Mouse (Mus musculus) embryonic fibroblast, embryonic 13.5 days (primary cell): ENCODE results near the gene Olfr117. TPM values are rescaled to one million over a fixed set of nuclear protein-coding genes. Genes with fewer than 3 reads are reported as not detected.
"Not testable (repeated sequence)": the region's sequence is repeated elsewhere in the genome, so short reads cannot be mapped to it uniquely, and the experiment has no call there.

Source experiments
- H3K27ac ChIP-seq: 2 replicates; pipeline ENCODE4 v1.5.1; 2012; ENCODE audit warnings: low read length, control low read depth, inconsistent platforms; ENCODE audit not compliant: insufficient read depth
- H3K4me1 ChIP-seq: 2 replicates; pipeline ENCODE4 v1.6.1; 2011; ENCODE audit warnings: low read length; ENCODE audit not compliant: control insufficient read depth, insufficient read depth
- H3K4me3 ChIP-seq: 2 replicates; pipeline ENCODE4 v1.5.1; 2011; ENCODE audit warnings: mild to moderate bottlenecking, control low read depth, low read length; ENCODE audit not compliant: insufficient read depth
- CTCF ChIP-seq: IDR thresholded peaks from 2 replicates; pipeline ENCODE4 v1.5.1; 2011; ENCODE audit warnings: mild to moderate bottlenecking, control low read depth, low read length, moderate library complexity, borderline replicate concordance; ENCODE audit not compliant: insufficient read depth
- POLR2A ChIP-seq: IDR thresholded peaks from 2 replicates; pipeline ENCODE4 v1.6.1; 2011; ENCODE audit warnings: low read depth, mild to moderate bottlenecking, control low read depth, low read length, moderate library complexity
- polyA plus RNA-seq: library from polyadenylated mRNA; stranded (reverse); fragments of >200 nt; gene quantifications from 2 replicates; pipeline ENCODE4 v1.2.4, GENCODE M21; 2011; ENCODE audit warnings: low read depth; ENCODE audit not compliant: missing spikeins, insufficient read length

Olfr117 gene
- polyA plus RNA-seq = not detected in 2 replicates

- H3K27ac ChIP-seq = no peak within 1 kb of the TSS
- no peak within 1 kb of the TSS for H3K4me3 ChIP-seq
- no peak for TF ChIP-seq POLR2A
- TF ChIP-seq CTCF = no peak
Measured at GRCm38 (mm10) chr17:37663682-37664081, at the start of gene Olfr117. Gene Olfr117, minus strand, starts transcription at chr17:37663782.

GRCm38 (mm10) chr17:37696264-37696663, 32.7 kb upstream of the Olfr117 start, which contains the start of gene Olfr119:
Gene Olfr119, plus strand, starts transcription at chr17:37696564.
- not testable (repeated sequence) for H3K4me3 ChIP-seq, H3K4me1 ChIP-seq, H3K27ac ChIP-seq

More at GRCm38 (mm10) chr17:37663682-37664081, at the start of gene Olfr117:
- H3K4me1 ChIP-seq = no peaks in the 10 kb centered on the region

GRCm38 (mm10) chr17:37666688-37667087, 3.1 kb upstream of the Olfr117 start, which contains the start of gene Olfr118:
Gene Olfr118, plus strand, starts transcription at chr17:37666988.
- H3K4me1 ChIP-seq = no peaks in the 10 kb centered on the region
- TF ChIP-seq CTCF (no peak), POLR2A (no peak)
- H3K27ac ChIP-seq = no peak within 1 kb of the TSS
- no peak within 1 kb of the TSS for H3K4me3 ChIP-seq

- no peak within 1 kb of the TSS for H3K4me3 ChIP-seq
- no peak within 1 kb of the TSS for H3K27ac ChIP-seq
- no peaks in the 10 kb centered on the region for H3K4me1 ChIP-seq
- TF ChIP-seq CTCF (no peak), POLR2A (no peak)
Measured at GRCm38 (mm10) chr17:37627009-37627408, 36.6 kb downstream of the Olfr117 start, which contains the start of the genes Olfr115 and Olfr116. Gene Olfr115, minus strand, starts transcription at chr17:37627109. Gene Olfr116, minus strand, starts transcription at chr17:37627199.

Other genes with a start within 250 kb of the Olfr117 start
- gene Olfr108, start 218.3 kb downstream of the Olfr117 start, polyA plus RNA-seq = not detected in 2 replicates
- gene Olfr109, start 204.9 kb downstream of the Olfr117 start, polyA plus RNA-seq = not detected in 2 replicates
- gene H2-M2, start 180.2 kb downstream of the Olfr117 start, polyA plus RNA-seq = not detected in 2 replicates
- gene Olfr110, start 171.3 kb downstream of the Olfr117 start, polyA plus RNA-seq = not detected in 2 replicates
- gene Olfr111, start 155.8 kb downstream of the Olfr117 start, polyA plus RNA-seq = not detected in 2 replicates
- not detected in 2 replicates for gene Olfr112, start 94.3 kb downstream of the Olfr117 start, polyA plus RNA-seq
- gene Olfr113, start 86.1 kb downstream of the Olfr117 start, polyA plus RNA-seq = not detected in 2 replicates
- not detected in 2 replicates for gene Olfr114, start 71.0 kb downstream of the Olfr117 start, polyA plus RNA-seq
- not detected in 2 replicates for gene Olfr115, start 36.7 kb downstream of the Olfr117 start, polyA plus RNA-seq
- not detected in 2 replicates for gene Olfr116, start 36.6 kb downstream of the Olfr117 start, polyA plus RNA-seq
- gene Olfr118, start 3.2 kb upstream of the Olfr117 start, polyA plus RNA-seq = not detected in 2 replicates
- gene Olfr119, start 32.8 kb upstream of the Olfr117 start, polyA plus RNA-seq = not detected in 2 replicates
- gene Olfr120, start 58.0 kb upstream of the Olfr117 start, polyA plus RNA-seq = not detected in 2 replicates
- not detected in 2 replicates for gene Olfr121, start 85.1 kb upstream of the Olfr117 start, polyA plus RNA-seq
- not detected in 2 replicates for gene Olfr122, start 104.8 kb upstream of the Olfr117 start, polyA plus RNA-seq
- gene Olfr123, start 129.7 kb upstream of the Olfr117 start, polyA plus RNA-seq = not detected in 2 replicates
- gene Olfr124, start 136.1 kb upstream of the Olfr117 start, polyA plus RNA-seq = not detected in 2 replicates
- gene Olfr125, start 169.2 kb upstream of the Olfr117 start, polyA plus RNA-seq = not detected in 2 replicates
- gene Olfr126, start 183.7 kb upstream of the Olfr117 start, polyA plus RNA-seq = not detected in 2 replicates
- gene Olfr127, start 236.7 kb upstream of the Olfr117 start, polyA plus RNA-seq = not detected in 2 replicates